Mouse (Mus musculus): ENCODE data around the gene Nfasc. TPM values are rescaled to one million over a fixed set of nuclear protein-coding genes. Genes with fewer than 3 reads are reported as not detected.
A peak's percentile ranks its signal among the peaks of the same experiment; 100 is the strongest.

Gene Nfasc
- polyA plus RNA-seq, 1 experiment from 2014 or later: 0.02 TPM

- no peak overlapping the region for H3K9ac ChIP-seq (ENCODE audit: low read depth, low read length)
Observed at GRCm38 (mm10) chr1:132557901-132558631, 183.5 kb downstream of the Nfasc start.

GRCm38 (mm10) chr1:132543789-132544188 is 197.8 kb downstream of the Nfasc start:
- 53% methylated on average over 8 of the region's 8 CpGs for WGBS (ENCODE audit: insufficient replicate concordance)
- Histone ChIP-seq H3K9ac (ENCODE audit: low read depth, low read length) (no peak overlapping the region), H3K9me3 (replicated peaks; ENCODE audit: control insufficient read depth, low read length) (no peaks in the 10 kb centered on the region), H3K27ac (ENCODE audit: low read length) (no peak overlapping the region), H3K4me1 (ENCODE audit: control insufficient read depth, low read depth, low read length) (no peaks in the 10 kb centered on the region), H3K27me3 (ENCODE audit: control insufficient read depth, insufficient read depth, low read depth, low read length) (peaks cover 46% of the 10 kb centered on the region), H3K36me3 (ENCODE audit: control insufficient read depth, insufficient read depth) (no peaks in the 10 kb centered on the region), H3K4me2 (ENCODE audit: low read depth, low read length) (no peak overlapping the region), H3K4me3 (ENCODE audit: low read depth, low read length) (no peak overlapping the region)
- ATAC-seq (ENCODE audit: low read depth): no peak

More at GRCm38 (mm10) chr1:132557901-132558631, 183.5 kb downstream of the Nfasc start:
- H3K4me2 ChIP-seq (ENCODE audit: low read depth, low read length): no peak overlapping the region
- no peak overlapping the region for H3K4me3 ChIP-seq (ENCODE audit: low read depth, low read length)
- ATAC-seq (ENCODE audit: low read depth): peak; percentile 47
- peaks cover 3% of the 10 kb centered on the region for H3K27me3 ChIP-seq (ENCODE audit: control insufficient read depth, insufficient read depth, low read depth, low read length)
- no peaks in the 10 kb centered on the region for H3K9me3 ChIP-seq (replicated peaks; ENCODE audit: control insufficient read depth, low read length)
- H3K36me3 ChIP-seq (ENCODE audit: control insufficient read depth, insufficient read depth): no peaks in the 10 kb centered on the region
- no peak overlapping the region for H3K27ac ChIP-seq (ENCODE audit: low read length)
- no peaks in the 10 kb centered on the region; the same call in 1 of the 2 replicates for H3K4me1 ChIP-seq (ENCODE audit: control insufficient read depth, low read depth, low read length)
- WGBS (ENCODE audit: insufficient replicate concordance): 31% methylated on average over 9 of the region's 9 CpGs

GRCm38 (mm10) chr1:132542762-132543306 is 198.8 kb downstream of the Nfasc start, which contains the start of gene Cntn2:
TSS of gene Cntn2 (minus strand) at chr1:132543256.
- H3K4me1 ChIP-seq (ENCODE audit: control insufficient read depth, low read depth, low read length): no peaks in the 10 kb centered on the region
- H3K4me2 ChIP-seq (ENCODE audit: low read depth, low read length): no peak within 1 kb of the TSS
- no peaks in the 10 kb centered on the region for H3K9me3 ChIP-seq (replicated peaks; ENCODE audit: control insufficient read depth, low read length)
- no peak within 1 kb of the TSS for H3K27ac ChIP-seq (ENCODE audit: low read length)
- no peaks in the 10 kb centered on the region for H3K36me3 ChIP-seq (ENCODE audit: control insufficient read depth, insufficient read depth)
- H3K4me3 ChIP-seq (ENCODE audit: low read depth, low read length): no peak within 1 kb of the TSS
- peaks cover 50% of the 10 kb centered on the region for H3K27me3 ChIP-seq (ENCODE audit: control insufficient read depth, insufficient read depth, low read depth, low read length)
- H3K9ac ChIP-seq (ENCODE audit: low read depth, low read length): no peak within 1 kb of the TSS
- no peak for ATAC-seq (ENCODE audit: low read depth)
- 4% methylated on average over 30 of the region's 30 CpGs for WGBS (ENCODE audit: insufficient replicate concordance)

GRCm38 (mm10) chr1:132541824-132542599 is 199.6 kb downstream of the Nfasc start:
- Histone ChIP-seq H3K9me3 (replicated peaks; ENCODE audit: control insufficient read depth, low read length) (no peaks in the 10 kb centered on the region), H3K27ac (ENCODE audit: low read length) (no peak overlapping the region), H3K36me3 (ENCODE audit: control insufficient read depth, insufficient read depth) (no peaks in the 10 kb centered on the region), H3K27me3 (ENCODE audit: control insufficient read depth, insufficient read depth, low read depth, low read length) (peaks cover 50% of the 10 kb centered on the region), H3K4me1 (ENCODE audit: control insufficient read depth, low read depth, low read length) (no peaks in the 10 kb centered on the region), H3K4me2 (ENCODE audit: low read depth, low read length) (no peak overlapping the region), H3K9ac (ENCODE audit: low read depth, low read length) (no peak overlapping the region), H3K4me3 (ENCODE audit: low read depth, low read length) (no peak overlapping the region)
- 10% methylated on average over 5 of the region's 5 CpGs for WGBS (ENCODE audit: insufficient replicate concordance)
- no peak for ATAC-seq (ENCODE audit: low read depth)

- Histone ChIP-seq H3K27ac (ENCODE audit: low read length) (no peak overlapping the region), H3K9me3 (replicated peaks; ENCODE audit: control insufficient read depth, low read length) (no peaks in the 10 kb centered on the region), H3K4me3 (ENCODE audit: low read depth, low read length) (no peak overlapping the region), H3K4me2 (ENCODE audit: low read depth, low read length) (no peak overlapping the region), H3K9ac (ENCODE audit: low read depth, low read length) (no peak overlapping the region), H3K4me1 (ENCODE audit: control insufficient read depth, low read depth, low read length) (no peaks in the 10 kb centered on the region), H3K36me3 (ENCODE audit: control insufficient read depth, insufficient read depth) (no peaks in the 10 kb centered on the region), H3K27me3 (ENCODE audit: control insufficient read depth, insufficient read depth, low read depth, low read length) (peaks cover 50% of the 10 kb centered on the region)
- ATAC-seq (ENCODE audit: low read depth): no peak
- WGBS (ENCODE audit: insufficient replicate concordance): 6% methylated on average over 14 of the region's 14 CpGs
Observed at GRCm38 (mm10) chr1:132541171-132541823, 200.3 kb downstream of the Nfasc start.

GRCm38 (mm10) chr1:132540701-132541100 is 200.9 kb downstream of the Nfasc start:
- Histone ChIP-seq H3K27ac (ENCODE audit: low read length) (no peak overlapping the region), H3K9me3 (replicated peaks; ENCODE audit: control insufficient read depth, low read length) (no peaks in the 10 kb centered on the region), H3K27me3 (ENCODE audit: control insufficient read depth, insufficient read depth, low read depth, low read length) (peaks cover 50% of the 10 kb centered on the region), H3K4me1 (ENCODE audit: control insufficient read depth, low read depth, low read length) (no peaks in the 10 kb centered on the region), H3K36me3 (ENCODE audit: control insufficient read depth, insufficient read depth) (no peaks in the 10 kb centered on the region), H3K4me3 (ENCODE audit: low read depth, low read length) (no peak overlapping the region), H3K4me2 (ENCODE audit: low read depth, low read length) (no peak overlapping the region), H3K9ac (ENCODE audit: low read depth, low read length) (no peak overlapping the region)
- ATAC-seq (ENCODE audit: low read depth): no peak
- WGBS (ENCODE audit: insufficient replicate concordance): 37% methylated on average over 7 of the region's 7 CpGs

GRCm38 (mm10) chr1:132537736-132538135 is 203.9 kb downstream of the Nfasc start:
- no peak overlapping the region for H3K9ac ChIP-seq (ENCODE audit: low read depth, low read length)
- WGBS (ENCODE audit: insufficient replicate concordance): 51% methylated on average over 5 of the region's 5 CpGs
- no peaks in the 10 kb centered on the region for H3K4me1 ChIP-seq (ENCODE audit: control insufficient read depth, low read depth, low read length)
- H3K4me2 ChIP-seq (ENCODE audit: low read depth, low read length): no peak overlapping the region
- no peak overlapping the region for H3K4me3 ChIP-seq (ENCODE audit: low read depth, low read length)
- no peaks in the 10 kb centered on the region for H3K9me3 ChIP-seq (replicated peaks; ENCODE audit: control insufficient read depth, low read length)
- H3K27ac ChIP-seq (ENCODE audit: low read length): no peak overlapping the region
- peaks cover 38% of the 10 kb centered on the region for H3K27me3 ChIP-seq (ENCODE audit: control insufficient read depth, insufficient read depth, low read depth, low read length)
- no peaks in the 10 kb centered on the region for H3K36me3 ChIP-seq (ENCODE audit: control insufficient read depth, insufficient read depth)
- no peak for ATAC-seq (ENCODE audit: low read depth)

GRCm38 (mm10) chr1:132536416-132536815 is 205.2 kb downstream of the Nfasc start:
- 52% methylated on average over 3 of the region's 3 CpGs for WGBS (ENCODE audit: insufficient replicate concordance)
- Histone ChIP-seq H3K9ac (ENCODE audit: low read depth, low read length) (no peak overlapping the region), H3K36me3 (ENCODE audit: control insufficient read depth, insufficient read depth) (no peaks in the 10 kb centered on the region), H3K4me1 (ENCODE audit: control insufficient read depth, low read depth, low read length) (no peaks in the 10 kb centered on the region), H3K27me3 (ENCODE audit: control insufficient read depth, insufficient read depth, low read depth, low read length) (peaks cover 25% of the 10 kb centered on the region), H3K4me2 (ENCODE audit: low read depth, low read length) (no peak overlapping the region), H3K9me3 (replicated peaks; ENCODE audit: control insufficient read depth, low read length) (no peaks in the 10 kb centered on the region), H3K4me3 (ENCODE audit: low read depth, low read length) (no peak overlapping the region), H3K27ac (ENCODE audit: low read length) (no peak overlapping the region)
- no peak for ATAC-seq (ENCODE audit: low read depth)

Data from liver, embryonic 16.5 days (tissue).